8 mouse cellular contexts compared by ENCODE assay signal in the genomic region with DNA sequence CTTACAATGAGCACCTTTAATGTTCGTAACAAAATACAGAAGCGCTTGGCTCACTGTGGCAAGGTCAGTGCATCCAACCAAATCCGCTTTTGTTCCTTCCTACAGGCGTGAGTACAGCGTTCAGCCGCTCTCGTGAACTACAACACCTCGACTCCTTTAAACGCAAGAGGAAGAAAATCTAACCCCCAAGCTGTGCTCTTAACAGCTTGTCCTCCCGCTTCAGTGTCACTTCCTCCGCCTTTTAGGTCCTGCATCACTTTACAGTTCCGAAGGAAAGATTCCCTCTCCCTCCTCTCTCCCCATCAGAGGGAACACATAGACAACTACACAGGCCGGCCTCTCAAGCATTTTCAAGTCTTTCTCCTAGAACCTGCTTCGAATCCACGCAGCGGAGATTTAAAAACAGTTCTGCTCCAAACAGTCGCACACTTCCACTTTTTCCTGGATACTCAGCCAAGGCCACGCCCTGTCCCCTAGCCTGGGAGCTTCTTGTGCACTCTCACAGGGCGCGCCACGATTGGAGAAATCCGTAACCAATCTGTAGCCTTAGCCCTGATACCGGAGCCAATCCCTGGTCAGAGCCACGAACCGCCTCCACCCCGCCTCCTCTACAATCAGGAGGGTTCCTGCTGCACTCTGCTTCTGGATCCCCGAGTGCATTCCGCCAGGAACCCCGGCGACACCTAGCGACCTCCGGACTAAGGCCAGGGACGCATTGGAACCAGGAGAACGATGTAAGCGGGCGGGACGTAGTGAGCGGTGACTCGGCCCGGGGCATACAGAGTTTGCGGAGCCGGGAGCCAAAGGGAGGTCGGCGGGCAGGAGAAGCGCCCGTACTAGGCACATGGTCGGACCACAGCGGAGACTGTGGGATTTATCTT. TPM values are rescaled to one million over a fixed set of nuclear protein-coding genes. Genes with fewer than 3 reads are reported as not detected.
DNase-seq lines count a peak whose midpoint lies in the region; ATAC-seq lines count a peak whose summit lies in the region.

Kyat3 (plus strand) TSS at position 610 of the 881 bp plus-strand sequence.

- H3K36me3 ChIP-seq in intestine, embryonic 15.5 days: no peaks in the 10 kb centered on the region
- no peaks in the 10 kb centered on the region for H3K36me3 ChIP-seq in midbrain, embryonic 10.5 days

- intact Hi-C loops in gastrocnemius, postnatal 36 days (cut with DNase I): loop anchor here (5.0 kb wide), 1 partner anchor 208 kb away; the partner anchor contains the start of gene Gbp5
- intact Hi-C loops in left cerebral cortex, postnatal 25 days (cut with DNase I): no loop called here

- under 1% methylated on average over 48 of the region's 48 CpGs for WGBS in intestine, embryonic 15.5 days
- WGBS in midbrain, embryonic 10.5 days: under 1% methylated on average over 48 of the region's 48 CpGs

- peak; percentile 100 for ATAC-seq in intestine, embryonic 15.5 days

- peak within 1 kb of the TSS; percentile 54 for H3K4me3 ChIP-seq in intestine, embryonic 15.5 days (replicated peaks)
- H3K4me3 ChIP-seq in midbrain, embryonic 10.5 days: peak within 1 kb of the TSS; percentile 65

- no peaks in the 10 kb centered on the region for H3K27me3 ChIP-seq in intestine, embryonic 15.5 days (replicated peaks)
- peaks cover 27% of the 10 kb centered on the region for H3K27me3 ChIP-seq in midbrain, embryonic 10.5 days (ENCODE audit: low read depth, poor library complexity, severe bottlenecking)

- no peaks in the 10 kb centered on the region for H3K9me3 ChIP-seq in intestine, embryonic 15.5 days
- no peaks in the 10 kb centered on the region for H3K9me3 ChIP-seq in midbrain, embryonic 10.5 days (replicated peaks)

- peaks cover 5% of the 10 kb centered on the region; the same call in 1 of the 2 replicates for H3K4me1 ChIP-seq in intestine, embryonic 15.5 days (replicated peaks)
- H3K4me1 ChIP-seq in midbrain, embryonic 10.5 days: peaks cover 15% of the 10 kb centered on the region

- DNase-seq in adrenal gland, adult 18-20 months (ENCODE audit: low spot score in 2 of 2): peak; percentile 86
- peak; percentile 85 for DNase-seq in embryo, embryonic 11.5 days (ENCODE audit: low read depth, low spot score)
- DNase-seq in gastrocnemius, postnatal 36 days: peak; percentile 86 to 92
- peak; percentile 90 to 97 for DNase-seq in left cerebral cortex, postnatal 25 days (ENCODE audit: low spot score in 2 of 2)
- DNase-seq in midbrain, embryonic 10.5 days (ENCODE audit: low spot score): peak; percentile 93
- DNase-seq in right cerebral cortex, postnatal 4 days: peak; percentile 77
- DNase-seq in MN1 (ENCODE audit: low spot score): no peak

- peak within 1 kb of the TSS; percentile 60 for H3K9ac ChIP-seq in intestine, embryonic 15.5 days

- H3K27ac ChIP-seq in intestine, embryonic 15.5 days: peak within 1 kb of the TSS; percentile 78
- H3K27ac ChIP-seq in midbrain, embryonic 10.5 days (replicated peaks): peak within 1 kb of the TSS; percentile 80

- H3K4me2 ChIP-seq in intestine, embryonic 15.5 days (replicated peaks): peak within 1 kb of the TSS; percentile 82

RNA-seq across cellular contexts. Expression of gene Kyat3, which starts in this region (rescaled TPM):
- total RNA-seq in adrenal gland, adult 18-20 months (2021): 10 to 100 TPM; 21.4 to 23.4 TPM
- 10 to 100 TPM in 1 of 2 experiments, 1 to 10 TPM in 1; 5.5 to 10.8 TPM for total RNA-seq in gastrocnemius, postnatal 36 days (2021)
- polyA plus RNA-seq in intestine, embryonic 15.5 days (2015; fragmentation: Nextera tagmentation; extraction: Ambion mirVana): 17.5 and 18.2 TPM in 2 replicates
- 1 to 10 TPM; 4.6 to 6.6 TPM for total RNA-seq in left cerebral cortex, postnatal 25 days (2021)
- 8.4 and 8.7 TPM in 2 replicates for polyA plus RNA-seq in midbrain, embryonic 10.5 days (2016; fragmentation: Nextera tagmentation; extraction: Ambion mirVana)
